Mouse (Mus musculus) ovary, postnatal 10 days (tissue): ENCODE data around the gene Rnf44.

Experiments used
- DNase-seq: peaks from one replicate; pipeline ENCODE4 v3.0.0; 2022; ENCODE audit warnings: low spot score

Gene Rnf44

GRCm38 (mm10) chr13:54686139-54687053 is 7.3 kb downstream of the Rnf44 start:
- no peak for DNase-seq

DNA sequence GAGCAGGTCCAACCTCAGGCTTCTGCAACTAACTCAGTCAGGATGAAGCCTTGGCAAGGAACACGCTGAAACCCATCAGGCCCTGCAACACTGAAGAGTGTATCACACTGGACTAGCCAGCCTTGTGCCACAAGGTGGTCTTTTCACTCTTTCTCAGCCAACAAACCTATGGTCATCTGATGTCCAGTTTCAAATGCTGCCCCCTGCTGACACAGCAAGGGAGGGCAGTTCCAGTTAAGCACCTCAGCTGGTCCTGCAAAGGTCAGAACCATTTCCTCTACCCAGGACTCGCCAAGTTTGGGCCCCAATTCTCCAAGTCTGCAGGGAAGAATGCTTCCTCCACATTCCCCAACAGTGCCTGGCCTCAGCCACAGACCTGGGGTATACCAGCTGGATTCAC is 8.5 kb downstream of the Rnf44 start:
- no peak for DNase-seq

DNA sequence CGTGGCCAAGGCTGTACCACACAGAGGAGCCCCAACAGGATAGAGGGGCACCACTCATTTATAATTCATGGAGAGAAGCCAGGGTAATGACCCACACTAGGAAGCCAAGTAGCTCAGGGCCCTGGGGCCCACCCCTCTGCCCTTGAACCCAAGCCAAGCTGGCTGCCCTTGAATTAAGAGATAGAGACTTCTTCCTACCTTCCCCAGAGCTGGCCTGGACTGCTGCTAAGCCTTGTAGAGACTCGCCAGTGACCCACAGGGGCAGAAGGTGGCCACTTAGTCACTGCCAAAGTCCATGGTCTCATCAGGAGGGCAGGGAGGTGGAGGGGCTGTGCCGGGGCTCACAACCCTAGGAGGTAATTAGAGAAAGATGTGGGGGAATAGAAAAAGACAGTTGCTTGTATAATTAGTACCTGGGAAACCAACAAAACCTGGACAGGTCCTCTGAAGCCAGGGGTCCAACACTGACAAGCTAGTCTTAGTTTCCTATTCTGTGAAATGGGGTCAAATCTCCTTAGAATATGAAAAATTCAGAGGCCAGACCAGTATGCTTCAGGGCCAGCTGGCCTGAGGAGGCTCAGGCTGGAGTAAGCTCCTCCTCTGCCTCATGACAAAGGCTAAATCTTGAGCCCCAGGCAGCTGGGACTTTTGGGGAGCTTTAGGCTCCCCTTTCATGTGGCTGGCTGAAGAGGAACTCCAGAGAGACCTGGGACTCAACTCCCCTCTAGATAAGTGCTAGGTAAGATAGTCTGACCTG is 9.4 kb downstream of the Rnf44 start:
- DNase-seq: no peak

DNA sequence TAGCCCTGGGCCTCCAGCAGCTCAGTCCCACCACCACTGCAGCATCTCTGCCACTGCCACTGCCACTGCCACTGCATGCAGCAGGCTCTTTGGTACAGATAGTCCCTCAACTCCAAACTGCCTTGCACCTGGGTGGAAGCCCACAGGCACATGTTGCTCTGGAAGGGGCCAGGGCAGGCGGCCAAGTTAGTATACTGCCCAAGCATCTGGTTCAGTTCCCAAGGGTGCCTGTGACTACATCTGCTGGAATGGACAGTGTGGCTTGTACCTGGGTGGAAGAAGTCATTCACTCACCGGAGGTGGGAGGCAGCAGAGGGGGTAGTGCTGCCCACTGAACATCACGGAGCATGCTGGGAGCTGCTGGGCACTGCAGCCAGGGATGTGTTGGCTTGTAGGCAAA is 10.4 kb downstream of the Rnf44 start:
- no peak for DNase-seq

- no peak for DNase-seq
These were observed 12.4 kb downstream of the Rnf44 start for GRCm38 (mm10) chr13:54681291-54681690.

DNA sequence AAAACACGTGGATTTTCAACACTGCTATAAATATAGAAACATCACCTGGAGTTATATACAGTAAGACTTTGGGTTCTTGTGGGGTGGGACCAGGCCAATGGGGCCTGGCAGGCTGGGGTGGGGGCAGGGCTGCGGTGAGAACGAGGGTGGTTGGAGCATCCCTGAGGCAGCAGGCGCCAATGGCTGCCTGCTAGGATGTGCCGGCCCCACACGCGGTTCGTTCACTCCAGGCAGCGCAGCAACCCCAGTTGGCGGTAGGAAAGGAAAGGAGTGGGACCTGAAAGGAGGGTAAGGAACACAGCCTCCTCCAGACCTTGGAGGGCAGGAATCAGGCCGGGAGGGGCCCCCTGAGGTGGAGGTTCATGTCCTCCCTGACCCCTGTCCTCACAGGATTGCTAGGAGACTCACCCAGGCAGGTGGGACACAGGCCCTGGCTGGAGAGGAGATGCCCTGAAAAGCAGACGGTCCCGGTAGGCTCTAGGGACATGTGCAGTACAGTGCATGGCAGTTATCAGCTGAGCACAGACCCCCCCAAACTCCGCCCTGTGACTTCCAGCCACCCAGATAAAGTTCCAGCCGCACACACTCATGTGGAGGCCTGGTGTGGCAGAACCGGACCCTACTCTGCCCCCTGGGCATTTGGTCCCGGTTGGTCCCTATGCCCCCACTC is 13.4 kb downstream of the Rnf44 start:
- DNase-seq: no peak

DNA sequence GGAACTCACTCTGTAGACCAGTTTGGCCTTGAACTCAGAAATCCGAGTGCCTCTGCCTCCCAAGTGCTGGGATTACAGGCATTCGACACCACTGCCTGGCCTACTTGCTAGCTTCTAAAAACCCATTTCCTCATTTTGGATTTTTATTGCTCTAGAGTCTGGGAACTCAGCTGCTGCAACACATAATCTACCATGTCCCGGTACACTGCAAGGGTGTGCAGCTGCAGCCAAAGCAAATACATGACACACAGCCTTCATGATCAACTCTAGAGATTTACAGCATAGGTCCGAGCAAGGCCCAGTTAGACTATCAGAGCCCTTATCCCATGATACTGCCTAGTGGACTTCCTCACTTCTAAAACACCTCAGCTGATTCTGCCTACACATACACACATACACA is 15.4 kb downstream of the Rnf44 start:
- DNase-seq: no peak

- DNase-seq: no peak
These were observed 17.7 kb downstream of the Rnf44 start for GRCm38 (mm10) chr13:54675895-54676590.

GRCm38 (mm10) chr13:54670491-54670890 is 23.2 kb downstream of the Rnf44 start:
- DNase-seq: no peak

DNA sequence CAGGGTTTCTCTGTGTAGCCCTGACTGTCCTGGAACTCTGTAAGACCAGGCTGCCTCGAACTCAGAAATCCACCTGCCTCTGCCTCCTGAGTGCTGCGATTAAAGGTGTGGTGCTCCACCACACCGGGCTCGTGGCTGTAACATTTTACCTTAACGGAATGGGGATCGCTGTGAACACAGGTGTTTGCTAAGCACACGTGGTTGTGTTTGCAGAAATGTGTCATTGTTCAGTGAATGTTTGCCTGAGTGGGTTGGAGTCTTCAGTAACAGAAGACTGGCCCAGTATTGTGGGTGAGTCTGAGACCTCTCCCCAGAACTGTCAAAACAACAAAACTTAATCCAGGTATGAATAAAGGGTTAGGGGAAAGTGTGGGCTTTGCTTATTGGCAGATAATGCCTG is 28.6 kb downstream of the Rnf44 start:
- no peak for DNase-seq

- DNase-seq: no peak
These were observed 29.2 kb downstream of the Rnf44 start for GRCm38 (mm10) chr13:54664509-54664908.

GRCm38 (mm10) chr13:54663999-54664398 is 29.7 kb downstream of the Rnf44 start:
- DNase-seq: no peak

DNA sequence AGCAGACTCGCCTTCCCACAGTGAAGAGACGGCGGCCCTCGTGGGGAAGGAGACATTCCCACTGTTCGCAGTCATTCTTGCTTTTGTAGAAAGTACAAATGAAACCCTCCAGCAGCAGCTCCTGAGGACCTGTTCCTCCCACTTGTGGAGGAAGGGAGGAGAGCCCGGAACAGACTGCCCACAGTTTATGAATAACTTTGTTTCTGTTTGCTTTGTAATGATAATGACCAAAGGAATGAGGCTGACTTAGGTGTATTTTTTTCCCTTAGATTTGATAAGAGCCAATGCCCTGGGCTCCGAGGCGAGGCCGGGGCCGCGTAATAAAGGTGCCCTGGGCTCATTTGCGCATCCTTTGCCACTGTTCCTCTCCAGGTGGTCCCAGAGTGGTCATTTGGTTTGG is 32.3 kb downstream of the Rnf44 start:
- DNase-seq: no peak

DNA sequence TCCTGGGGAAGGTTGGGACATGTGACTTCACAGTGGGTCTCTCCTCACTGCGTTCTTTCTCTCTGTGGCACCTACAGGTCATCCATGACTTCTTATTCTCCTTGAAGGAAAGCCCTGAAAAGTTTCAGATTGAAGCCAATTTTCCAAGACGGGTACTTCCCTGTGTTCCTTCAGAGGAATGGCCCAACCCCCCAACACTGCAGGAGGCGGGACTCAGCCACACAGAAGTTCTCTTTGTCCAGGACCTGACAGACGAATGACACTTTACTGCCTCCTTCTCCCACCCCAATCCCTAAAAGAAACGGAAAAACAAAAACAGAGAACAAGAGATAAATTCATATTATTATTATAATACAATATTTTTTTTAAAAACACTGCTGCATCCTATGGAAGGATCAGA is 32.8 kb downstream of the Rnf44 start:
- DNase-seq: no peak

DNA sequence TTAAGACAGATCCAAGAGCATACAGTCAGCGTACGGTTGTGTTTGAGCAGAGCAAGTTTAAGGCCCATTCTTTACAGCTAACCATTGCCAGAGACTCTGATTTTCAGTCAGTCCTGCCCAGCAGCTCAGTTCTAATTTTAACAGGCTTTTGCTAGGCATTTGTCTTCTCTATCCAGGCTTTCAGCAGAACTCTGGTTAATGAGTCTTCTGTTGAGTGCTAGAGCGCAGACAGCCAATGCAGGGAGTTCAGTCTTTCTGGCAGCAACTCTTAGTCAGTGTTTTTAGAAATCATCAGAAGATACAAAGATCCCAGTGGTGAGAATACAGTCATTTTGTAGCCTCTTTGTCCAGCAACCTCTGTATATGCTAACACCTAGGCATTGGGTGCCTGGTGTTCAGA is 43.2 kb downstream of the Rnf44 start:
- DNase-seq: no peak

- no peak for DNase-seq
These were observed 58.7 kb downstream of the Rnf44 start for GRCm38 (mm10) chr13:54635011-54635410.

GRCm38 (mm10) chr13:54632731-54633277 is 60.9 kb downstream of the Rnf44 start:
- no peak for DNase-seq
